Mouse (Mus musculus) heart, embryonic 14.5 days (tissue): ENCODE results near the gene Nup133. TPM values are rescaled to one million over a fixed set of nuclear protein-coding genes. Genes with fewer than 3 reads are reported as not detected.
A peak's percentile ranks its signal among the peaks of the same experiment; 100 is the strongest.

Source experiments
- ATAC-seq: fragments of 200-750 bp; cut with Nextera tagmentation; 2 replicates; pipeline ENCODE4 v1.8.0; 2017; ENCODE audit warnings: low read depth, moderate TSS enrichment; ENCODE audit not compliant: insufficient number of reproducible peaks, insufficient read depth, low FRiP score
- H3K27ac ChIP-seq, 2 experiments: fragments of 200-500 bp in 1 of 2; fragments of 300-500 bp in 1 of 2; sonication (generic) in 1 of 2; replicated peaks in 1 of 2; 2 replicates each; pipeline ENCODE4 v1.5.1; 2012 to 2014; ENCODE audit warnings: low read depth in 2 of 2, low read length in 2 of 2, control low read depth in 1 of 2, mild to moderate bottlenecking in 1 of 2, mixed read lengths in 1 of 2; ENCODE audit not compliant: control insufficient read depth in 1 of 2, insufficient read depth in 1 of 2
- H3K27me3 ChIP-seq: fragments of 300-500 bp; sonication (generic); 2 replicates; pipeline ENCODE4 v1.6.1; 2014; ENCODE audit warnings: mild to moderate bottlenecking, low read length, control low read depth; ENCODE audit not compliant: control insufficient read depth, insufficient read depth
- H3K36me3 ChIP-seq: fragments of 300-500 bp; sonication (generic); 2 replicates; pipeline ENCODE4 v1.6.1; 2014; ENCODE audit warnings: mild to moderate bottlenecking, control low read depth, low read length, mixed read lengths; ENCODE audit not compliant: control insufficient read depth, insufficient read depth
- H3K4me1 ChIP-seq, 2 experiments: fragments of 200-500 bp in 1 of 2; fragments of 300-500 bp in 1 of 2; sonication (generic) in 1 of 2; 2 replicates each; pipeline ENCODE4 v1.6.1; 2012 to 2014; ENCODE audit warnings: low read length in 2 of 2, control low read depth in 1 of 2, mixed read lengths in 1 of 2; ENCODE audit not compliant: control insufficient read depth in 2 of 2, insufficient read depth in 2 of 2
- H3K4me2 ChIP-seq: fragments of 300-500 bp; sonication (generic); 2 replicates; pipeline ENCODE4 v1.6.1; 2014; ENCODE audit warnings: mild to moderate bottlenecking, low read length
- H3K4me3 ChIP-seq, 2 experiments: fragments of 200-500 bp in 1 of 2; fragments of 300-500 bp in 1 of 2; sonication (generic) in 1 of 2; 2 replicates each; pipeline ENCODE4 v1.5.1; 2012 to 2014; ENCODE audit warnings: low read length in 2 of 2, mild to moderate bottlenecking in 2 of 2, control low read depth in 1 of 2, low read depth in 1 of 2, moderate library complexity in 1 of 2; ENCODE audit not compliant: control insufficient read depth in 1 of 2, insufficient read depth in 1 of 2
- H3K9ac ChIP-seq: fragments of 300-500 bp; sonication (generic); 2 replicates; pipeline ENCODE4 v1.6.1; 2014; ENCODE audit warnings: mild to moderate bottlenecking, low read length
- H3K9me3 ChIP-seq: fragments of 300-500 bp; sonication (generic); 2 replicates; pipeline ENCODE4 v1.6.1; 2016; ENCODE audit warnings: low read length, control low read depth; ENCODE audit not compliant: control insufficient read depth
- WGBS: fragments of 180-500 bp; shearing (Covaris S2); extraction: QIAGEN DNeasy Blood & Tissue Kit; methylation state at CpG from one replicate; pipeline ENCODE4 v1.1.7; 2014; 5-methylcytosine and 5-hydroxymethylcytosine counted together
- polyA plus RNA-seq: library from polyadenylated mRNA; unstranded; fragments of >200 nt; fragmentation: Nextera tagmentation; extraction: Ambion mirVana; gene quantifications from 2 replicates; pipeline ENCODE4 v1.2.1, GENCODE M21; 2014

Nup133 gene
- polyA plus RNA-seq, 1 experiment from 2014 or later = 24.2 TPM

- ATAC-seq = peak; percentile 95
- H3K36me3 ChIP-seq = no peaks in the 10 kb centered on the region
Observed at GRCm38 (mm10) chr8:123858941-123859647, 90.0 kb downstream of the Nup133 start.

GRCm38 (mm10) chr8:123858574-123858940 lies 90.5 kb downstream of the Nup133 start:
- Histone ChIP-seq H3K9me3 (0 out of 2 replicates have a peak, but pooled peaks cover 4% of the 10 kb centered on the region), H3K4me3 (peak overlapping the region; percentile 63 to 95), H3K36me3 (no peaks in the 10 kb centered on the region), H3K4me2 (peak overlapping the region; percentile 97), H3K27me3 (peaks cover 8% of the 10 kb centered on the region), H3K4me1 (peaks cover 0 to 6% of the 10 kb centered on the region in 2 experiments; a peak in 2 of 4 replicates), H3K27ac (no peak overlapping the region), H3K9ac (peak overlapping the region; percentile 75)
- under 1% methylated on average over 17 of the region's 17 CpGs for WGBS
- peak; percentile 15; the same call in 1 of the 2 replicates for ATAC-seq

More at GRCm38 (mm10) chr8:123858941-123859647, 90.0 kb downstream of the Nup133 start:
- H3K27ac ChIP-seq = peak overlapping the region; percentile 18 to 35; a peak in 2 of 4 replicates
- H3K9me3 ChIP-seq = 0 out of 2 replicates have a peak, but pooled peaks cover 4% of the 10 kb centered on the region
- peaks cover 0 to 6% of the 10 kb centered on the region in 2 experiments; a peak in 3 of 4 replicates for H3K4me1 ChIP-seq
- H3K27me3 ChIP-seq = peaks cover 8% of the 10 kb centered on the region
- H3K4me3 ChIP-seq = peak overlapping the region; percentile 63 to 95
- peak overlapping the region; percentile 75 for H3K9ac ChIP-seq
- under 1% methylated on average over 70 of the region's 79 CpGs for WGBS
- peak overlapping the region; percentile 97 for H3K4me2 ChIP-seq

GRCm38 (mm10) chr8:123857361-123857760 lies 91.7 kb downstream of the Nup133 start:
- WGBS = 79% methylated on average over 3 of the region's 3 CpGs
- ATAC-seq = no peak
- Histone ChIP-seq H3K36me3 (no peaks in the 10 kb centered on the region), H3K9ac (no peak overlapping the region), H3K27ac (no peak overlapping the region), H3K27me3 (peaks cover 8% of the 10 kb centered on the region), H3K9me3 (0 out of 2 replicates have a peak, but pooled peaks cover 4% of the 10 kb centered on the region), H3K4me3 (no peak overlapping the region), H3K4me1 (peaks cover 0 to 6% of the 10 kb centered on the region in 2 experiments; a peak in 2 of 4 replicates), H3K4me2 (no peak overlapping the region)

GRCm38 (mm10) chr8:123854733-123855475 lies 94.2 kb downstream of the Nup133 start:
- no peak for ATAC-seq
- 0 out of 2 replicates have a peak, but pooled peaks cover 4% of the 10 kb centered on the region for H3K9me3 ChIP-seq
- H3K27me3 ChIP-seq = no peaks in the 10 kb centered on the region
- H3K4me3 ChIP-seq = no peak overlapping the region
- no peak overlapping the region for H3K9ac ChIP-seq
- H3K4me2 ChIP-seq = no peak overlapping the region
- H3K4me1 ChIP-seq = peaks cover 0 to 6% of the 10 kb centered on the region in 2 experiments; a peak in 2 of 4 replicates
- no peak overlapping the region for H3K27ac ChIP-seq
- 84% methylated on average over 9 of the region's 9 CpGs for WGBS
- no peaks in the 10 kb centered on the region for H3K36me3 ChIP-seq

GRCm38 (mm10) chr8:123854252-123854651 lies 94.8 kb downstream of the Nup133 start:
- Histone ChIP-seq H3K9me3 (0 out of 2 replicates have a peak, but pooled peaks cover 4% of the 10 kb centered on the region), H3K27me3 (no peaks in the 10 kb centered on the region), H3K4me1 (peaks cover 0 to 6% of the 10 kb centered on the region in 2 experiments; a peak in 2 of 4 replicates), H3K9ac (no peak overlapping the region), H3K36me3 (no peaks in the 10 kb centered on the region), H3K4me2 (no peak overlapping the region), H3K4me3 (no peak overlapping the region), H3K27ac (no peak overlapping the region)
- 63% methylated on average over 1 of the region's 1 CpGs for WGBS
- ATAC-seq = no peak

GRCm38 (mm10) chr8:123851590-123851989 lies 97.5 kb downstream of the Nup133 start:
- no peaks in the 10 kb centered on the region for H3K36me3 ChIP-seq
- no peak overlapping the region for H3K4me2 ChIP-seq
- H3K27ac ChIP-seq = no peak overlapping the region
- no peak overlapping the region for H3K4me3 ChIP-seq
- 72% methylated on average over 5 of the region's 5 CpGs for WGBS
- ATAC-seq = no peak
- 0 out of 2 replicates have a peak, but pooled peaks cover 4% of the 10 kb centered on the region for H3K9me3 ChIP-seq
- H3K27me3 ChIP-seq = no peaks in the 10 kb centered on the region
- H3K9ac ChIP-seq = no peak overlapping the region
- H3K4me1 ChIP-seq = no peaks in the 10 kb centered on the region

- no peak overlapping the region for H3K4me2 ChIP-seq
- no peaks in the 10 kb centered on the region for H3K4me1 ChIP-seq
- no peak for ATAC-seq
- H3K36me3 ChIP-seq = no peaks in the 10 kb centered on the region
- no peaks in the 10 kb centered on the region for H3K9me3 ChIP-seq
- H3K27ac ChIP-seq = no peak overlapping the region
- whole genome bisulfite sequencing = 77% methylated on average over 4 of the region's 4 CpGs
- H3K27me3 ChIP-seq = no peaks in the 10 kb centered on the region
- no peak overlapping the region for H3K4me3 ChIP-seq
- H3K9ac ChIP-seq = no peak overlapping the region
Observed at GRCm38 (mm10) chr8:123849352-123849751, 99.7 kb downstream of the Nup133 start.
